Mouse (Mus musculus) neural tube, embryonic 14.5 days (tissue): Measurements from ENCODE around the gene Myo1b. TPM values are rescaled to one million over a fixed set of nuclear protein-coding genes. Genes with fewer than 3 reads are reported as not detected.

Experiments used
- ATAC-seq: fragments of 200-750 bp; cut with Nextera tagmentation; 2 replicates; pipeline ENCODE4 v1.8.0; 2017; ENCODE audit warnings: low read depth, mild to moderate bottlenecking, moderate TSS enrichment, moderate library complexity
- H3K27ac ChIP-seq: fragments of 300-500 bp; sonication (generic); 2 replicates; pipeline ENCODE4 v1.5.1; 2014; ENCODE audit warnings: low read depth, mild to moderate bottlenecking, control low read depth, low read length, moderate library complexity, mixed read lengths
- H3K27me3 ChIP-seq: fragments of 300-500 bp; sonication (generic); 2 replicates; pipeline ENCODE4 v1.6.1; 2014; ENCODE audit warnings: low read length; ENCODE audit not compliant: control insufficient read depth, insufficient read depth
- H3K36me3 ChIP-seq: fragments of 300-500 bp; sonication (generic); 2 replicates; pipeline ENCODE4 v1.6.1; 2014; ENCODE audit warnings: low read length, mixed read lengths; ENCODE audit not compliant: control insufficient read depth, insufficient read depth
- H3K4me1 ChIP-seq: fragments of 300-500 bp; sonication (generic); 2 replicates; pipeline ENCODE4 v1.6.1; 2014; ENCODE audit warnings: low read length; ENCODE audit not compliant: control insufficient read depth, insufficient read depth
- H3K4me2 ChIP-seq: fragments of 300-500 bp; sonication (generic); 2 replicates; pipeline ENCODE4 v1.6.1; 2014; ENCODE audit warnings: mild to moderate bottlenecking, low read depth, low read length, control low read depth
- H3K4me3 ChIP-seq: fragments of 300-500 bp; sonication (generic); 2 replicates; pipeline ENCODE4 v1.5.1; 2014; ENCODE audit warnings: low read depth, low read length, control low read depth, mixed read lengths
- H3K9ac ChIP-seq: fragments of 300-500 bp; sonication (generic); replicated peaks from 2 replicates; pipeline ENCODE4 v1.6.1; 2014; ENCODE audit warnings: low read depth, mild to moderate bottlenecking, control low read depth, low read length, mixed read lengths
- H3K9me3 ChIP-seq: fragments of 300-500 bp; sonication (generic); 2 replicates; pipeline ENCODE4 v1.6.1; 2016; ENCODE audit warnings: low read length; ENCODE audit not compliant: control insufficient read depth
- WGBS: fragments of 180-500 bp; shearing (Covaris S2); extraction: QIAGEN DNeasy Blood & Tissue Kit; methylation state at CpG from one replicate; pipeline ENCODE4 v1.1.7; 2014; 5-methylcytosine and 5-hydroxymethylcytosine counted together
- polyA plus RNA-seq: library from polyadenylated mRNA; unstranded; fragments of >200 nt; fragmentation: Nextera tagmentation; extraction: Ambion mirVana; gene quantifications from 2 replicates; pipeline ENCODE4 v1.2.1, GENCODE M21; 2014

Gene Myo1b
- polyA plus RNA-seq, 1 experiment from 2014 or later = 74.8 TPM

DNA sequence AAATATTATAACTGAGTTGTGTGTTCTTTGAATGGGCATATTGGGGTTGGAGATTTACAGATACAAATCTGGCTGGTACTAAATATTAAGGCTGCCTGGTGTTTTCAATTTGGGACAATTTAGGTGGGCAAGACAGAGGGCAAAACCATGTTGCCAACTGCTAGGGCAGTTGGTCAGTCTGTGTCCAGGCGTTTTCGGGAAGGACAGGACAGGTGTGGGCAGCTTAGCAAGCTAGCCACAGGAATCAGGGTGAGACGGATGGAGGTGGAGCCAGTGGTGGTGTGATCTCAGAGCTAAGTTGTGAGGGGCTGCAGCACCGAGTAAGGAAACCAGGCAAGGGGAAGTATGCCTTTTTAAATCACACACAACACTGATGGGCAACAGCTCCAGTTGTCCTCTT is 211.3 kb downstream of the Myo1b start:
- no peak overlapping the region for H3K4me2 ChIP-seq
- no peak overlapping the region for H3K27ac ChIP-seq
- H3K9me3 ChIP-seq = no peaks in the 10 kb centered on the region
- WGBS = 87% methylated on average over 4 of the region's 4 CpGs
- no peaks in the 10 kb centered on the region for H3K27me3 ChIP-seq
- H3K4me1 ChIP-seq = no peaks in the 10 kb centered on the region
- H3K36me3 ChIP-seq = no peaks in the 10 kb centered on the region
- no peak overlapping the region for H3K9ac ChIP-seq
- no peak overlapping the region for H3K4me3 ChIP-seq
- ATAC-seq = no peak

Other genes starting within 250 kb of the Myo1b start
- gene Stat4, start 71.1 kb upstream of the Myo1b start, polyA plus RNA-seq = 0.24 and 0.28 TPM in 2 replicates
- 13.1 and 18.3 TPM in 2 replicates for gene Stat1, start 203.4 kb upstream of the Myo1b start, polyA plus RNA-seq